Mouse (Mus musculus): ENCODE results near the gene Slc15a4.

- TF ChIP-seq CTCF (IDR thresholded peaks at IDR 0.05; ENCODE audit: low read depth), result no peak
- no peak for TF ChIP-seq EP300 (IDR thresholded peaks at IDR 0.05; ENCODE audit: low read depth)
Measured at GRCm38 (mm10) chr5:127596862-127597261, 35.8 kb downstream of the Slc15a4 start.

Data from liver, postnatal 0 days (tissue).